In genomic region chr8:82689322-82689721, GRCm38 (mm10) we compare ENCODE assay signal across 9 mouse cellular contexts.
DNase-seq lines count a peak whose midpoint lies in the region; ATAC-seq and TF ChIP-seq lines count a peak whose summit lies in the region.
"Had no signal": no experiment of that assay in that cellular context is flagged by ENCODE, and none has a peak within 500 bp of the region (broad histone marks: within the 10 kb centered on the region; RNA-seq: fewer than 3 reads in every experiment).

No protein-coding gene starts in this region.

- DNase-seq in CD4-positive, CD25-positive, alpha-beta regulatory T cell, adult 2 months (ENCODE audit: low read depth, low spot score), result peak; percentile 8
- DNase-seq in Muller cell, postnatal 12 days (ENCODE audit: inconsistent ontology term), result peak; percentile 49
- DNase-seq in cerebellum, postnatal 25 days, result peak; percentile 40 to 69
- peak; percentile 62 to 76 for DNase-seq in heart, postnatal 10 days
- DNase-seq in large intestine, adult 2 months (ENCODE audit: low read depth, low spot score), result peak; percentile 14
- DNase-seq in stomach, postnatal 0 days (ENCODE audit: low spot score), result peak; percentile 27

- no peak overlapping the region for H3K9ac ChIP-seq in stomach, postnatal 0 days (ENCODE audit: low read length)
- H3K9ac ChIP-seq: neural tube, embryonic 13.5 days had no signal

- H3K9me3 ChIP-seq in stomach, postnatal 0 days (ENCODE audit: control insufficient read depth, low read length), result no peaks in the 10 kb centered on the region
- H3K9me3 ChIP-seq: neural tube, embryonic 13.5 days had no signal

- no peaks in the 10 kb centered on the region; the same call in 1 of the 2 replicates for H3K27me3 ChIP-seq in stomach, postnatal 0 days (ENCODE audit: control insufficient read depth, insufficient read depth, low read length)
- H3K27me3 ChIP-seq: neural tube, embryonic 13.5 days had no signal

- TF ChIP-seq CTCF in stomach, postnatal 0 days (IDR thresholded peaks at IDR 0.05; ENCODE audit: low read depth), result peak; percentile 82

- no peaks in the 10 kb centered on the region for H3K36me3 ChIP-seq in stomach, postnatal 0 days (ENCODE audit: control insufficient read depth, insufficient read depth, low read length)
- H3K36me3 ChIP-seq: neural tube, embryonic 13.5 days had no signal

- no peak overlapping the region for H3K4me2 ChIP-seq in stomach, postnatal 0 days (replicated peaks; ENCODE audit: low read depth)
- H3K4me2 ChIP-seq: neural tube, embryonic 13.5 days had no signal

- no peak overlapping the region for H3K27ac ChIP-seq in stomach, postnatal 0 days (replicated peaks)
- H3K27ac ChIP-seq: neural tube, embryonic 13.5 days had no signal

- WGBS in large intestine, adult 2 months, result 30% methylated on average over 3 of the region's 3 CpGs
- 54% methylated on average over 3 of the region's 3 CpGs for WGBS in stomach, postnatal 0 days

- no peaks in the 10 kb centered on the region for H3K4me1 ChIP-seq in stomach, postnatal 0 days (replicated peaks; ENCODE audit: control insufficient read depth, insufficient read depth)
- H3K4me1 ChIP-seq: neural tube, embryonic 13.5 days had no signal

- ATAC-seq in CD4-positive, CD25-positive, alpha-beta regulatory T cell, adult 4 months, result no peak
- ATAC-seq in megakaryocyte progenitor cell, adult 5-6 weeks (replicated peaks; ENCODE audit: poor library complexity), result peak; percentile 60
- ATAC-seq in stomach, postnatal 0 days (ENCODE audit: low FRiP score, low TSS enrichment), result no peak

- no peak overlapping the region for H3K4me3 ChIP-seq in stomach, postnatal 0 days (ENCODE audit: low read depth, low read length)
- H3K4me3 ChIP-seq: neural tube, embryonic 13.5 days had no signal

- intact Hi-C loops in heart, postnatal 10 days (cut with DNase I), result loop anchor here (1.0 to 5.0 kb wide), 4 partner anchors 338 to 1337 kb away; no protein-coding TSS in a partner anchor

- no peak for TF ChIP-seq EP300 in stomach, postnatal 0 days (optimal IDR thresholded peaks at IDR 0.05)

Comparison
In these comparisons a context has a peak if more than half of its experiments do, and no peak if none do; other contexts are left out.
1. DNase-seq: peak in every context shown above with its lines; median percentile 69 in heart, postnatal 10 days; 54 in cerebellum, postnatal 25 days; 49 in Muller cell, postnatal 12 days; 27 in stomach, postnatal 0 days; 14 in large intestine, adult 2 months; 8 in CD4-positive, CD25-positive, alpha-beta regulatory T cell, adult 2 months.